Mouse (Mus musculus) heart, adult 18-20 months (tissue): ENCODE data around the gene Rpe. TPM values are rescaled to one million over a fixed set of nuclear protein-coding genes. Genes with fewer than 3 reads are reported as not detected.

Source experiments
- total RNA-seq, 2 experiments: library from RNA; stranded (reverse); gene quantifications; 2 replicates each; pipeline ENCODE4 v1.2.3; 2021

Gene Rpe
- total RNA-seq, 2 experiments from 2014 or later = 12.3 to 13.1 TPM

Other genes with a start within 250 kb of the Rpe start
- under 1 TPM; 0.10 to 0.18 TPM for gene Unc80, start 232.5 kb upstream of the Rpe start, total RNA-seq
- 10 to 100 TPM; 21.7 to 23.6 TPM for gene Kansl1l, start 116.7 kb downstream of the Rpe start, total RNA-seq
- 1,000 to 10,000 TPM; 1,136 to 1,209 TPM for gene Acadl, start 162.4 kb downstream of the Rpe start, total RNA-seq
- 10 to 100 TPM; 23.8 to 29.1 TPM for gene Myl1, start 244.6 kb downstream of the Rpe start, total RNA-seq